Mouse (Mus musculus) heart, embryonic 14.5 days (tissue): ENCODE data around the gene Dpm3. TPM values are rescaled to one million over a fixed set of nuclear protein-coding genes. Genes with fewer than 3 reads are reported as not detected.

Experiments used
- ATAC-seq: fragments of 200-750 bp; cut with Nextera tagmentation; 2 replicates; pipeline ENCODE4 v1.8.0; 2017; ENCODE audit warnings: low read depth, moderate TSS enrichment; ENCODE audit not compliant: insufficient number of reproducible peaks, insufficient read depth, low FRiP score
- H3K27ac ChIP-seq, 2 experiments: fragments of 200-500 bp in 1 of 2; fragments of 300-500 bp in 1 of 2; sonication (generic) in 1 of 2; replicated peaks in 1 of 2; 2 replicates each; pipeline ENCODE4 v1.5.1; 2012 to 2014; ENCODE audit warnings: low read depth in 2 of 2, low read length in 2 of 2, control low read depth in 1 of 2, mild to moderate bottlenecking in 1 of 2, mixed read lengths in 1 of 2; ENCODE audit not compliant: control insufficient read depth in 1 of 2, insufficient read depth in 1 of 2
- H3K27me3 ChIP-seq: fragments of 300-500 bp; sonication (generic); 2 replicates; pipeline ENCODE4 v1.6.1; 2014; ENCODE audit warnings: mild to moderate bottlenecking, low read length, control low read depth; ENCODE audit not compliant: control insufficient read depth, insufficient read depth
- H3K36me3 ChIP-seq: fragments of 300-500 bp; sonication (generic); 2 replicates; pipeline ENCODE4 v1.6.1; 2014; ENCODE audit warnings: mild to moderate bottlenecking, control low read depth, low read length, mixed read lengths; ENCODE audit not compliant: control insufficient read depth, insufficient read depth
- H3K4me1 ChIP-seq, 2 experiments: fragments of 200-500 bp in 1 of 2; fragments of 300-500 bp in 1 of 2; sonication (generic) in 1 of 2; 2 replicates each; pipeline ENCODE4 v1.6.1; 2012 to 2014; ENCODE audit warnings: low read length in 2 of 2, control low read depth in 1 of 2, mixed read lengths in 1 of 2; ENCODE audit not compliant: control insufficient read depth in 2 of 2, insufficient read depth in 2 of 2
- H3K4me2 ChIP-seq: fragments of 300-500 bp; sonication (generic); 2 replicates; pipeline ENCODE4 v1.6.1; 2014; ENCODE audit warnings: mild to moderate bottlenecking, low read length
- H3K4me3 ChIP-seq, 2 experiments: fragments of 200-500 bp in 1 of 2; fragments of 300-500 bp in 1 of 2; sonication (generic) in 1 of 2; 2 replicates each; pipeline ENCODE4 v1.5.1; 2012 to 2014; ENCODE audit warnings: low read length in 2 of 2, mild to moderate bottlenecking in 2 of 2, control low read depth in 1 of 2, low read depth in 1 of 2, moderate library complexity in 1 of 2; ENCODE audit not compliant: control insufficient read depth in 1 of 2, insufficient read depth in 1 of 2
- H3K9ac ChIP-seq: fragments of 300-500 bp; sonication (generic); 2 replicates; pipeline ENCODE4 v1.6.1; 2014; ENCODE audit warnings: mild to moderate bottlenecking, low read length
- H3K9me3 ChIP-seq: fragments of 300-500 bp; sonication (generic); 2 replicates; pipeline ENCODE4 v1.6.1; 2016; ENCODE audit warnings: low read length, control low read depth; ENCODE audit not compliant: control insufficient read depth
- WGBS: fragments of 180-500 bp; shearing (Covaris S2); extraction: QIAGEN DNeasy Blood & Tissue Kit; methylation state at CpG from one replicate; pipeline ENCODE4 v1.1.7; 2014; 5-methylcytosine and 5-hydroxymethylcytosine counted together
- polyA plus RNA-seq: library from polyadenylated mRNA; unstranded; fragments of >200 nt; fragmentation: Nextera tagmentation; extraction: Ambion mirVana; gene quantifications from 2 replicates; pipeline ENCODE4 v1.2.1, GENCODE M21; 2014

Gene Dpm3
- polyA plus RNA-seq = 92.9 and 97.9 TPM in 2 replicates

GRCm38 (mm10) chr3:89259076-89259475 lies at the start of gene Dpm3:
Gene Dpm3, plus strand, starts transcription at chr3:89259358.
- Histone ChIP-seq H3K27me3 (no peaks in the 10 kb centered on the region), H3K4me1 (no peaks in the 10 kb centered on the region; a peak in 1 of 4 replicates), H3K4me3 (no peak within 1 kb of the TSS), H3K9ac (no peak within 1 kb of the TSS), H3K27ac (no peak within 1 kb of the TSS), H3K4me2 (no peak within 1 kb of the TSS), H3K36me3 (no peaks in the 10 kb centered on the region), H3K9me3 (no peaks in the 10 kb centered on the region)
- 47% methylated on average over 7 of the region's 7 CpGs for WGBS
- no peak for ATAC-seq

- WGBS = 87% methylated on average over 7 of the region's 7 CpGs
- Histone ChIP-seq H3K4me3 (no peak overlapping the region), H3K4me2 (no peak overlapping the region), H3K9me3 (no peaks in the 10 kb centered on the region), H3K27me3 (no peaks in the 10 kb centered on the region), H3K4me1 (peaks cover 0 to 11% of the 10 kb centered on the region in 2 experiments; a peak in 3 of 4 replicates), H3K36me3 (peaks cover 64% of the 10 kb centered on the region), H3K27ac (no peak overlapping the region; a peak in 1 of 4 replicates), H3K9ac (no peak overlapping the region)
- ATAC-seq = no peak
Measured at GRCm38 (mm10) chr3:89209731-89210130, 49.4 kb upstream of the Dpm3 start.

- H3K27ac ChIP-seq = peak overlapping the region; percentile 30 to 46
Measured at GRCm38 (mm10) chr3:89210162-89210561, 49.0 kb upstream of the Dpm3 start.

GRCm38 (mm10) chr3:89210731-89211130 lies 48.4 kb upstream of the Dpm3 start:
- H3K4me2 ChIP-seq = no peak overlapping the region
- peak overlapping the region in 1 of 2 experiments; percentile 30; a peak in 2 of 4 replicates for H3K27ac ChIP-seq
- H3K36me3 ChIP-seq = peaks cover 55% of the 10 kb centered on the region
- peaks cover 8 to 21% of the 10 kb centered on the region in 2 experiments for H3K4me1 ChIP-seq
- no peak overlapping the region for H3K4me3 ChIP-seq
- ATAC-seq = no peak
- H3K9me3 ChIP-seq = no peaks in the 10 kb centered on the region
- 62% methylated on average over 7 of the region's 7 CpGs for WGBS
- H3K9ac ChIP-seq = no peak overlapping the region
- H3K27me3 ChIP-seq = no peaks in the 10 kb centered on the region

More at GRCm38 (mm10) chr3:89210162-89210561, 49.0 kb upstream of the Dpm3 start:
- Histone ChIP-seq H3K4me3 (no peak overlapping the region), H3K36me3 (peaks cover 60% of the 10 kb centered on the region), H3K9ac (no peak overlapping the region), H3K9me3 (no peaks in the 10 kb centered on the region), H3K27me3 (no peaks in the 10 kb centered on the region), H3K4me1 (peaks cover 2 to 15% of the 10 kb centered on the region in 2 experiments; a peak in 3 of 4 replicates), H3K4me2 (no peak overlapping the region)
- 78% methylated on average over 13 of the region's 13 CpGs for WGBS
- no peak for ATAC-seq

DNA sequence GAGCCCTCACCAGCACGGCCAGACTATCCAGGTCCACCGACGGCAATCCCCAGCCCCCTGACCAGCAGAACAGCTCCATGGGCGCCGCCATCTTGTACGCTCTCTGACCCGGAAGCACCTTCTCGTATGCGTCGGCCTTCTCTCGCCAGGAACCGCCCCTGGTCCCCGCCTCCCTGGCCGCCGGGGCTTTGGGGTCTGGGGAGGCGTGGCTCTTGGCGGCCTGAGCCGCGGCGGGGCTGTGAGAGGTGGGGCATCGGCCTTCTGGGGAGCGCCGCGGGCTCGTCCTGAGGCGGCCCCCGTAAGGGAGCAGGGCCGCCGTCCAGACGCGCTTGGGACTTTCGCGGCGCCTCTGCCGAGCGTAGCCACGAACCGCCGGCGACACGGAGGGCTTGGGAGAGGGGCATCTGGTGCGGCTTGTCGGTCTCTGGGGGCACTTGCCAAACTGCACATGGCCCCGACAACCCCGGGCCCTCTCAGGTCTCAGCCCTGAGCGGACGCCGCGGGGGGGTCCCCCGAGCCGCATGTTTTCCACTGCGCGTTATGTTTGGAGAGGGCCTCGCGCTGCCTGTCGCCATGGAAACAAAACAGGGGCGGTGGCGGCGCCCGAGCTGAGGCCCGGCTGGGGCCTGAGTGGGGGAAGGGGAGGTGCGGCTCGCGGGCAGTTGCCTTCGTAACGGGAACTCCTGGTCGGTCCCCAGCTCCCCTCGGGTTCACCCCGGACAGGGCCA lies 45.2 kb upstream of the Dpm3 start:
- ATAC-seq = peak; percentile 89
- WGBS = under 1% methylated on average over 68 of the region's 69 CpGs
- H3K4me3 ChIP-seq = peak overlapping the region; percentile 85 to 92

GRCm38 (mm10) chr3:89214681-89215411 lies 44.3 kb upstream of the Dpm3 start, which contains the start of gene Thbs3:
Gene Thbs3, plus strand, starts transcription at chr3:89215180.
- Histone ChIP-seq H3K9me3 (no peaks in the 10 kb centered on the region), H3K27me3 (no peaks in the 10 kb centered on the region), H3K27ac (peak within 1 kb of the TSS; percentile 90 to 94), H3K36me3 (peaks cover 13% of the 10 kb centered on the region), H3K4me3 (peak within 1 kb of the TSS; percentile 85 to 92), H3K4me1 (peaks cover 8 to 22% of the 10 kb centered on the region in 2 experiments), H3K9ac (peak within 1 kb of the TSS; percentile 75), H3K4me2 (peak within 1 kb of the TSS; percentile 71)
- under 1% methylated on average over 17 of the region's 19 CpGs for WGBS
- ATAC-seq = no peak

More for the DNA sequence above, 45.2 kb upstream of the Dpm3 start:
- H3K9me3 ChIP-seq = no peaks in the 10 kb centered on the region
- peak overlapping the region; percentile 90 to 94 for H3K27ac ChIP-seq
- peak overlapping the region; percentile 71 for H3K4me2 ChIP-seq
- no peaks in the 10 kb centered on the region for H3K27me3 ChIP-seq
- H3K4me1 ChIP-seq = peaks cover 8 to 22% of the 10 kb centered on the region in 2 experiments
- peaks cover 22% of the 10 kb centered on the region for H3K36me3 ChIP-seq
- H3K9ac ChIP-seq = peak overlapping the region; percentile 75

GRCm38 (mm10) chr3:89215853-89216252 lies 43.3 kb upstream of the Dpm3 start:
- Histone ChIP-seq H3K4me2 (peak overlapping the region; percentile 71), H3K9ac (peak overlapping the region; percentile 75), H3K4me1 (peaks cover 8 to 22% of the 10 kb centered on the region in 2 experiments), H3K27me3 (no peaks in the 10 kb centered on the region), H3K4me3 (peak overlapping the region; percentile 11 to 85; a peak in 2 of 4 replicates), H3K9me3 (no peaks in the 10 kb centered on the region), H3K27ac (peak overlapping the region in 1 of 2 experiments; percentile 90; a peak in 1 of 4 replicates), H3K36me3 (0 out of 2 replicates have a peak, but pooled peaks cover 7% of the 10 kb centered on the region)
- ATAC-seq = no peak
- under 1% methylated on average over 6 of the region's 6 CpGs for WGBS
